Mouse (Mus musculus): ENCODE measurements around the gene Slc10a7. TPM values are rescaled to one million over a fixed set of nuclear protein-coding genes. Genes with fewer than 3 reads are reported as not detected.

The Slc10a7 gene
- polyA plus RNA-seq, 1 experiment from 2014 or later, result 11.3 TPM

- Histone ChIP-seq H3K9ac (ENCODE audit: low read depth, low read length) (no peak overlapping the region), H3K27me3 (ENCODE audit: control insufficient read depth, insufficient read depth, low read length) (no peaks in the 10 kb centered on the region), H3K9me3 (ENCODE audit: control insufficient read depth, low read length) (no peaks in the 10 kb centered on the region), H3K36me3 (ENCODE audit: control insufficient read depth, insufficient read depth, low read length) (no peaks in the 10 kb centered on the region), H3K4me1 (ENCODE audit: control insufficient read depth, insufficient read depth, low read length) (0 out of 2 replicates have a peak, but pooled peaks cover 3% of the 10 kb centered on the region), H3K4me3 (ENCODE audit: low read length) (no peak overlapping the region), H3K27ac (ENCODE audit: low read depth, low read length) (no peak overlapping the region), H3K4me2 (replicated peaks; ENCODE audit: low read depth, low read length) (no peak overlapping the region)
- no peak for ATAC-seq (ENCODE audit: low FRiP score, low TSS enrichment)
- 90% methylated on average over 3 of the region's 3 CpGs for WGBS
Observed at GRCm38 (mm10) chr8:78659617-78660187, 150.6 kb downstream of the Slc10a7 start.

GRCm38 (mm10) chr8:78664306-78664940 is 155.3 kb downstream of the Slc10a7 start:
- Histone ChIP-seq H3K4me1 (ENCODE audit: control insufficient read depth, insufficient read depth, low read length) (0 out of 2 replicates have a peak, but pooled peaks cover 3% of the 10 kb centered on the region), H3K4me3 (ENCODE audit: low read length) (no peak overlapping the region), H3K4me2 (replicated peaks; ENCODE audit: low read depth, low read length) (no peak overlapping the region), H3K27me3 (ENCODE audit: control insufficient read depth, insufficient read depth, low read length) (no peaks in the 10 kb centered on the region), H3K27ac (ENCODE audit: low read depth, low read length) (no peak overlapping the region), H3K9ac (ENCODE audit: low read depth, low read length) (no peak overlapping the region), H3K36me3 (ENCODE audit: control insufficient read depth, insufficient read depth, low read length) (no peaks in the 10 kb centered on the region), H3K9me3 (ENCODE audit: control insufficient read depth, low read length) (no peaks in the 10 kb centered on the region)
- WGBS, result 92% methylated on average over 12 of the region's 12 CpGs
- no peak for ATAC-seq (ENCODE audit: low FRiP score, low TSS enrichment)

- Histone ChIP-seq H3K4me2 (replicated peaks; ENCODE audit: low read depth, low read length) (no peak overlapping the region), H3K27me3 (ENCODE audit: control insufficient read depth, insufficient read depth, low read length) (no peaks in the 10 kb centered on the region), H3K4me1 (ENCODE audit: control insufficient read depth, insufficient read depth, low read length) (0 out of 2 replicates have a peak, but pooled peaks cover 2% of the 10 kb centered on the region), H3K9me3 (ENCODE audit: control insufficient read depth, low read length) (no peaks in the 10 kb centered on the region), H3K4me3 (ENCODE audit: low read length) (no peak overlapping the region), H3K9ac (ENCODE audit: low read depth, low read length) (no peak overlapping the region), H3K36me3 (ENCODE audit: control insufficient read depth, insufficient read depth, low read length) (no peaks in the 10 kb centered on the region), H3K27ac (ENCODE audit: low read depth, low read length) (no peak overlapping the region)
- 83% methylated on average over 5 of the region's 5 CpGs for WGBS
- no peak for ATAC-seq (ENCODE audit: low FRiP score, low TSS enrichment)
Observed at GRCm38 (mm10) chr8:78667399-78667798, 158.3 kb downstream of the Slc10a7 start.

- ATAC-seq (ENCODE audit: low FRiP score, low TSS enrichment), result no peak
- Histone ChIP-seq H3K9ac (ENCODE audit: low read depth, low read length) (no peak overlapping the region), H3K9me3 (ENCODE audit: control insufficient read depth, low read length) (no peaks in the 10 kb centered on the region), H3K27ac (ENCODE audit: low read depth, low read length) (no peak overlapping the region), H3K4me3 (ENCODE audit: low read length) (no peak overlapping the region), H3K4me2 (replicated peaks; ENCODE audit: low read depth, low read length) (no peak overlapping the region), H3K4me1 (ENCODE audit: control insufficient read depth, insufficient read depth, low read length) (no peaks in the 10 kb centered on the region), H3K36me3 (ENCODE audit: control insufficient read depth, insufficient read depth, low read length) (no peaks in the 10 kb centered on the region), H3K27me3 (ENCODE audit: control insufficient read depth, insufficient read depth, low read length) (no peaks in the 10 kb centered on the region)
- 78% methylated on average over 5 of the region's 5 CpGs for WGBS
Observed at GRCm38 (mm10) chr8:78668206-78668605, 159.1 kb downstream of the Slc10a7 start.

GRCm38 (mm10) chr8:78670241-78670640 is 161.1 kb downstream of the Slc10a7 start:
- H3K9ac ChIP-seq (ENCODE audit: low read depth, low read length), result no peak overlapping the region
- no peaks in the 10 kb centered on the region for H3K27me3 ChIP-seq (ENCODE audit: control insufficient read depth, insufficient read depth, low read length)
- H3K9me3 ChIP-seq (ENCODE audit: control insufficient read depth, low read length), result no peaks in the 10 kb centered on the region
- H3K27ac ChIP-seq (ENCODE audit: low read depth, low read length), result no peak overlapping the region
- WGBS, result 89% methylated on average over 7 of the region's 7 CpGs
- H3K4me1 ChIP-seq (ENCODE audit: control insufficient read depth, insufficient read depth, low read length), result no peaks in the 10 kb centered on the region
- H3K4me2 ChIP-seq (replicated peaks; ENCODE audit: low read depth, low read length), result no peak overlapping the region
- H3K36me3 ChIP-seq (ENCODE audit: control insufficient read depth, insufficient read depth, low read length), result no peaks in the 10 kb centered on the region
- ATAC-seq (ENCODE audit: low FRiP score, low TSS enrichment), result no peak
- H3K4me3 ChIP-seq (ENCODE audit: low read length), result no peak overlapping the region

GRCm38 (mm10) chr8:78678541-78679219 is 169.5 kb downstream of the Slc10a7 start:
- ATAC-seq (ENCODE audit: low FRiP score, low TSS enrichment), result no peak
- Histone ChIP-seq H3K4me3 (ENCODE audit: low read length) (no peak overlapping the region), H3K27me3 (ENCODE audit: control insufficient read depth, insufficient read depth, low read length) (no peaks in the 10 kb centered on the region), H3K4me1 (ENCODE audit: control insufficient read depth, insufficient read depth, low read length) (no peaks in the 10 kb centered on the region), H3K27ac (ENCODE audit: low read depth, low read length) (no peak overlapping the region), H3K4me2 (replicated peaks; ENCODE audit: low read depth, low read length) (no peak overlapping the region), H3K9me3 (ENCODE audit: control insufficient read depth, low read length) (peaks cover 4% of the 10 kb centered on the region; the same call in 1 of the 2 replicates), H3K9ac (ENCODE audit: low read depth, low read length) (no peak overlapping the region), H3K36me3 (ENCODE audit: control insufficient read depth, insufficient read depth, low read length) (no peaks in the 10 kb centered on the region)
- WGBS, result 57% methylated on average over 10 of the region's 10 CpGs

- Histone ChIP-seq H3K9me3 (ENCODE audit: control insufficient read depth, low read length) (no peaks in the 10 kb centered on the region), H3K27me3 (ENCODE audit: control insufficient read depth, insufficient read depth, low read length) (no peaks in the 10 kb centered on the region), H3K4me3 (ENCODE audit: low read length) (no peak overlapping the region), H3K27ac (ENCODE audit: low read depth, low read length) (no peak overlapping the region), H3K9ac (ENCODE audit: low read depth, low read length) (no peak overlapping the region), H3K4me2 (replicated peaks; ENCODE audit: low read depth, low read length) (no peak overlapping the region), H3K4me1 (ENCODE audit: control insufficient read depth, insufficient read depth, low read length) (no peaks in the 10 kb centered on the region), H3K36me3 (ENCODE audit: control insufficient read depth, insufficient read depth, low read length) (no peaks in the 10 kb centered on the region)
- 57% methylated on average over 10 of the region's 10 CpGs for WGBS
- 0 out of 2 replicates have a peak, but pooled peaks have one; percentile 35 for ATAC-seq (ENCODE audit: low FRiP score, low TSS enrichment)
Observed at GRCm38 (mm10) chr8:78690795-78691194, 181.6 kb downstream of the Slc10a7 start.

- Histone ChIP-seq H3K27me3 (ENCODE audit: control insufficient read depth, insufficient read depth, low read length) (no peaks in the 10 kb centered on the region), H3K9me3 (ENCODE audit: control insufficient read depth, low read length) (no peaks in the 10 kb centered on the region; the same call in 1 of the 2 replicates), H3K27ac (ENCODE audit: low read depth, low read length) (no peak overlapping the region), H3K9ac (ENCODE audit: low read depth, low read length) (no peak overlapping the region), H3K4me3 (ENCODE audit: low read length) (no peak overlapping the region), H3K4me2 (replicated peaks; ENCODE audit: low read depth, low read length) (no peak overlapping the region), H3K36me3 (ENCODE audit: control insufficient read depth, insufficient read depth, low read length) (no peaks in the 10 kb centered on the region; the same call in 1 of the 2 replicates), H3K4me1 (ENCODE audit: control insufficient read depth, insufficient read depth, low read length) (no peaks in the 10 kb centered on the region)
- WGBS, result 95% methylated on average over 14 of the region's 14 CpGs
- ATAC-seq (ENCODE audit: low FRiP score, low TSS enrichment), result no peak
Observed at GRCm38 (mm10) chr8:78698331-78698741, 189.2 kb downstream of the Slc10a7 start.
